Mouse (Mus musculus) embryo, embryonic 10 days (tissue): ENCODE data around the gene Igf2r.

Source experiments
- DNase-seq: peaks from one replicate; pipeline ENCODE4 v3.0.0-alpha.2; 2015; ENCODE audit warnings: low spot score

The Igf2r gene

DNA sequence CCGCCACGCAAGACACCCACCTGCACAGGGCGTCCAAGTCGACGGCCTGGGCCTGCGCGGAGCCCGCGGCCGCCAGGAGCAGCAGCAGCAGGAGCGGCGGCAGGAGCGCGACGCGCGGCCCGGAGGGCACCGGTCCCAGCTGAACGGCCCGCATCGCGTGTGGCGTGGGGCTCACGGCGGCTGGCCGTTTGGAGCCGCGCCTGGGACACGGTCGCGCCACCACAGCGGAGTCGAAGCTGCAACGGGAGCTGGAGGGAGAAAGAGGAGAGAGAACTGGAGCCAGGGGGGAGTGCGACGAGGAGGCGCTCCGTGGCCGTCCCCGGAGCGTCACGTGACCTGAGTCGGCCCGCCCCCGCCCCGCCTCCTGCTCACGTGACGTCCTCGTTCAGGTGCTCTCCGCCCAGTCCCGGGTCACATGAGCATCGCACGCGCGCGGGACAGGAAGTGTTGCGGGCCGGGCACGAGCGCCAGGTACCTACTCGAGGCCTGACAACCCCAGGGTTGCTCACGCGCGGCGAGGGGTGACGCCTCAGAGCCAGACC, at the start of gene Igf2r:
Igf2r (minus strand) TSS at position 285 of the 542 bp plus-strand sequence.
- DNase-seq: peak; percentile 89

DNA sequence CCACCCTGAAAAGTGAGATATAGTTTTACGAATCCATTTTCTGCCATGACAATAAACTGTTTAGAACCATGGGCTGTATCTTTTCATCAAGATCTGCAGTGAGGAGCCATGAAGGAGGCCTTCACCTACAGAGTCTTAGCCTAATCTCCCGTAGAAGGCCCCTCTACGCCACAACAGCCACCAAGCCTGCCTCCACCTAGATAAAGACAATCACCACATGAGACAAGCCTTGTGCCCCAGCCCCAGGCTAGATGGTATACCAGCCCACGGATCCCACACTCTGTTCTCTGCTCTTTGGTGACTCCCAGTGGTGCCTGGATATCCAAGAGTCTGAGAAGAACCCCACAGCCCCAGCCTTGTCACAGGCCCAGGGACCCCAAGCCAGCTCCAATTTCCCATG, 46.4 kb upstream of the Igf2r start:
- DNase-seq: no peak

DNA sequence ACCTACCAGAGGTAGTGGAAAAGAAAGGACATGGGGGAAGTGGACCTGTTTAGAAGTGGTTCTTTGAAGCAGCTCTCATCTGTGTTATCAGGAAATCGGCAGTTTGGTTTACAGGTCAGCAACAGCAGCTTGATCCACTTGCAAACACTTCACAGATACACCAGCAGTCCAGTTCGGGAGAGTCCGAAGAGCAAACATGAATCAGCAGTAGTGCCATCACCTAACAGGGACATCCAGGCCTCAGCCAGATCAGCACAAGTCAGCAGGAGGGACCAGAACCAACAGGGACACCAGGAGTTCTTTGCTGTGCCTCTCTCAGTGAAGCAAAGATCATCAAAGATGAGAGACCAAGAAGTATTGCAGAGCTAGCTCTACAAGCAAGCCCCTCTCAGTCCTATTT, 45.0 kb upstream of the Igf2r start:
- no peak for DNase-seq

DNA sequence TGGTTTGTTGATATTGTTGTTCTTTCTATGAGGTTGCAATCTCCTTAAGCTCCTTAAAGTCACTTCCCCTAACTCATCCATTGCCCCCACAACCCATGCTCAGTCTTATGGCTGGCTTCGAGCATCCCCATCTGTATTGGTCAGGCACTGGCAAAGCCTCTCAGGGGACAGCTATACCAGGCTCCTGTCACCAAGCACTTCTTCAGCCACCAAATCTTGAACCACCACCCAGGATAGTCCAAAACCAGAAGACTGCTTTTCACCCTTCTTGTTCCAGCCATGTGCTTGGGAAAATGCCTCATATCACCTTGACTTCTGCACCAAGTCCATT, 41.5 kb upstream of the Igf2r start:
- no peak for DNase-seq

- DNase-seq: peak; percentile 91
These were observed 40.9 kb upstream of the Igf2r start for GRCm38 (mm10) chr17:12810103-12810972.

GRCm38 (mm10) chr17:12808851-12809250, 39.4 kb upstream of the Igf2r start:
- no peak for DNase-seq

GRCm38 (mm10) chr17:12804584-12805445, 35.4 kb upstream of the Igf2r start:
- no peak for DNase-seq

GRCm38 (mm10) chr17:12801861-12802540, 32.5 kb upstream of the Igf2r start:
- DNase-seq: no peak

GRCm38 (mm10) chr17:12799368-12800275, 30.2 kb upstream of the Igf2r start:
- DNase-seq: no peak

DNA sequence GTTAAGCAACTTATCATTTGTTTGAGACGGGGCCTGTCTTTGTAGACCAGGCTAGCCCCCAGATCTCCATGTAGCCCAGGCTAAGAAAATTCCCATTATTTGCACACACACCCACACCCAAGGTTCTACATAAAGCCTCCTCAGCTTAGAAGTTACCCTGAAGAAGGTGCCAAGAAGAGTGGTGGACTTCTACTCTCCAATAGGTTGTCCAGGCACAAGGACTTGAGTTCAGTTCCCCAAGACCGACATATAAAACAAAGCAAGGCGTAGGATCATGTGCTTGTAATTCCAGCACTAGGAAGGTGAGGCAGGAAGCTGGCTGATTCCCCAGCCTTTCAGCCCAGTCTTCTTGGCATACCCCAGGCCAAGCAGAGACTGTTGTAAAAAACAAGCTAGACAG, 29.1 kb upstream of the Igf2r start:
- DNase-seq: no peak

- DNase-seq: no peak
These were observed 28.1 kb upstream of the Igf2r start for GRCm38 (mm10) chr17:12797427-12798029.

- no peak for DNase-seq
These were observed 27.2 kb upstream of the Igf2r start for GRCm38 (mm10) chr17:12796633-12797032.

GRCm38 (mm10) chr17:12793660-12794406, 24.4 kb upstream of the Igf2r start:
- DNase-seq: no peak

- DNase-seq: peak; percentile 41
These were observed 23.1 kb upstream of the Igf2r start for GRCm38 (mm10) chr17:12792422-12793206.

DNA sequence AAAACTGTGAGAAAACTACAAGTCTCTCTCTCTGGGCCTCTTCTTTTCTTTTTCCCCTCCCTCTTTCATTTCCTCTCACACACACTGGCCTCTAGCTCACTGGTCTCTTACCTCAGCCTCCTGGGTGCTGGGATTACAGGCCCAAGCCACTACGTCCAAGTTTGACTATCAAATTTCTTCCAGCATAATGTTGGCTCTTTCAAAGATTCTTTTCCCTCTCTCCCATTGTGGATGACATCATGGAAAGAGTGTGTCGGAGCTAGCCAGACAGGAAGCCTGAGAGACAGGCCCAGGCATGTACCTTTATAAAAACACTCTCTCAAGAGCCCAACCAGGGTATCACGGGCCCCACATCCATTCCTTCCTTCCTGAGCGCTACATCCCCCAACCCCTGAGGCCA, 22.0 kb upstream of the Igf2r start:
- peak; percentile 61 for DNase-seq

- DNase-seq: no peak
These were observed 21.6 kb upstream of the Igf2r start for GRCm38 (mm10) chr17:12791079-12791406.

DNA sequence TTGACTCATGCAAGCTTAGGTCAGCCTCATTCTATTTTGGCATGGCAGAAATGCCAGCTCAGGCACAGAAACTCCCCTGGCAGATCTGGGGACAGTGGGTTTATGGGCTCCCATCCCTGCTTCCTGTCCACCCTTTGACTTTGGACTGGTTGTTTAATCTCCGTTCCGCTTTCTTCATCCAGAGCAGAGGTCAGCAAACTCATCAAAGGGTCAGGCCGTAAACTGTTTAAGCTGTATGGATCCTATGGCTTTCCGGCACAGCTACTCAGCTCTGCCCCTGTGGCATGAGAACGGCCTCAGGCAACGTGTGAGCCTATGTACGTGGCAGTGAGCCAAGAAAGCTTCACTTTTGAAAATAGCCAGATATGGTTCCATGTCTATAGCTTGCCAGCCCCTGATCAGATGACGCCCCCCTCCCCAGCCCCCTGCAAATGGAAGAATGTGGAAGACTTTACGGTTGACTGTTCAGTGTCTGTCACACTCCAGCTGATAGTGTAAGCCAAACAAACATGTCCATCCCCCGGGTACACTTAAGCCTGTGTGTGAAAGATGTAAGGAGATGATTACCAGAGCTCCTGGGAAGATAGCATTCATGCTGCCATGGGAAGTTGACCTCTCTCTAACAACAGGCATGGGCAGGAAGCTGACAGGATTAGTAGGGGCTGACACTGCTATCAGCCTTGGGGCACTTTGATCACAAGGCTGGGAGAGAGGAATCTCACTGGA, 21.1 kb upstream of the Igf2r start:
- DNase-seq: peak; percentile 88
